Mouse (Mus musculus): ENCODE data around the gene Arih2.

GRCm38 (mm10) chr9:108628141-108628540 lies 21.0 kb downstream of the Arih2 start:
- TF ChIP-seq CTCF (IDR thresholded peaks at IDR 0.05; ENCODE audit: low read depth, low read length) (no peak), POLR2A (IDR thresholded peaks at IDR 0.05; ENCODE audit: extremely low read depth, insufficient read depth, low read length) (no peak)
